Mouse (Mus musculus) liver, embryonic 14.5 days (tissue): ENCODE measurements around the gene Lamp1.

Experiments
- CTCF ChIP-seq: IDR thresholded peaks from 2 replicates; pipeline ENCODE4 v1.5.1; 2016; ENCODE audit warnings: antibody characterized with exemption, low read depth, control low read depth
- EP300 ChIP-seq: IDR thresholded peaks from 2 replicates; pipeline ENCODE4 v1.6.1; 2016; ENCODE audit warnings: antibody characterized with exemption, low read depth

- TF ChIP-seq EP300, result no peak
- no peak for TF ChIP-seq CTCF
Observed at GRCm38 (mm10) chr8:13179482-13179881, 20.5 kb downstream of the Lamp1 start.
